39 mouse cellular contexts compared by ENCODE assay signal in genomic region chr4:154364752-154365151, GRCm38 (mm10). TPM values are rescaled to one million over a fixed set of nuclear protein-coding genes. Genes with fewer than 3 reads are reported as not detected.
DNase-seq lines count a peak whose midpoint lies in the region; ATAC-seq lines count a peak whose summit lies in the region.
"Had no signal": no experiment of that assay in that cellular context is flagged by ENCODE, and none has a peak within 500 bp of the region (broad histone marks: within the 10 kb centered on the region; RNA-seq: fewer than 3 reads in every experiment).

No protein-coding gene starts in this region.

- ATAC-seq in midbrain, embryonic 11.5 days (ENCODE audit: low FRiP score): no peak
- no peak for ATAC-seq in heart, embryonic 12.5 days (ENCODE audit: insufficient number of reproducible peaks, low FRiP score)
- ATAC-seq: forebrain, embryonic 16.5 days; inflammation-experienced regulatory T-cells, adult 6 months; midbrain, embryonic 13.5 days; Patski had no signal

- peaks cover 66% of the 10 kb centered on the region for H3K27me3 ChIP-seq in midbrain, embryonic 10.5 days (ENCODE audit: low read depth, poor library complexity, severe bottlenecking)
- H3K27me3 ChIP-seq in midbrain, embryonic 11.5 days (ENCODE audit: control insufficient read depth, insufficient read depth, low read length): no peaks in the 10 kb centered on the region
- peaks cover 13% of the 10 kb centered on the region for H3K27me3 ChIP-seq in heart, embryonic 12.5 days (replicated peaks)
- H3K27me3 ChIP-seq: embryonic facial prominence, embryonic 13.5 days; limb, embryonic 13.5 days had no signal

- H3K4me2 ChIP-seq in midbrain, embryonic 11.5 days: no peak overlapping the region
- H3K4me2 ChIP-seq in heart, embryonic 12.5 days: no peak overlapping the region
- H3K4me2 ChIP-seq: embryonic facial prominence, embryonic 13.5 days; heart, embryonic 13.5 days; hindbrain, embryonic 15.5 days; kidney, embryonic 15.5 days; limb, embryonic 13.5 days; liver, embryonic 11.5 days; midbrain, embryonic 13.5 days; neural tube, embryonic 13.5 days had no signal

- WGBS in midbrain, embryonic 10.5 days: 93% methylated on average over 2 of the region's 2 CpGs
- 82% methylated on average over 2 of the region's 2 CpGs for whole genome bisulfite sequencing in midbrain, embryonic 11.5 days
- 84% methylated on average over 2 of the region's 2 CpGs for WGBS in heart, embryonic 12.5 days

- H3K9me3 ChIP-seq in midbrain, embryonic 10.5 days (replicated peaks): no peaks in the 10 kb centered on the region
- H3K9me3 ChIP-seq in midbrain, embryonic 11.5 days (ENCODE audit: control insufficient read depth, low read length): no peaks in the 10 kb centered on the region
- H3K9me3 ChIP-seq in heart, embryonic 12.5 days (replicated peaks): no peaks in the 10 kb centered on the region
- H3K9me3 ChIP-seq: embryonic facial prominence, embryonic 13.5 days; heart, embryonic 13.5 days; hindbrain, embryonic 15.5 days; kidney, embryonic 15.5 days; limb, embryonic 13.5 days; midbrain, embryonic 13.5 days; neural tube, embryonic 13.5 days had no signal

- H3K4me3 ChIP-seq in midbrain, embryonic 10.5 days: no peak overlapping the region
- H3K4me3 ChIP-seq in midbrain, embryonic 11.5 days (ENCODE audit: low read depth, low read length): no peak overlapping the region
- no peak overlapping the region for H3K4me3 ChIP-seq in heart, embryonic 12.5 days
- H3K4me3 ChIP-seq: embryonic facial prominence, embryonic 13.5 days; heart, embryonic 13.5 days; hindbrain, embryonic 15.5 days; kidney, embryonic 15.5 days; limb, embryonic 13.5 days; midbrain, embryonic 13.5 days; neural tube, embryonic 13.5 days had no signal

- DNase-seq in left cerebral cortex, adult 18-20 months (ENCODE audit: low spot score in 2 of 2): peak; percentile 20 to 24
- no peak for DNase-seq in left cerebral cortex, adult 11 months (ENCODE audit: low spot score)
- DNase-seq in midbrain, embryonic 10.5 days (ENCODE audit: low spot score): no peak
- no peak for DNase-seq in midbrain, embryonic 11.5 days (ENCODE audit: low spot score, missing footprints)
- peak; percentile 43 to 49 for DNase-seq in right cerebral cortex, adult 2 months (ENCODE audit: low spot score in 2 of 2)
- peak; percentile 39 for DNase-seq in telencephalon, adult 2 months (ENCODE audit: low read depth, low spot score)
- no peak for DNase-seq in retina, embryonic 14.5 days (ENCODE audit: low spot score)
- DNase-seq: adrenal gland, postnatal 14 days; cerebellum, adult 18-20 months; cerebellum, postnatal 10 days; gastrocnemius, postnatal 25 days; heart, adult 11 months; heart, postnatal 10 days; kidney, adult 18-20 months; kidney, postnatal 25 days; thymus, adult 18-20 months; thymus, postnatal 25 days had no signal

- peaks cover 33% of the 10 kb centered on the region for H3K4me1 ChIP-seq in midbrain, embryonic 10.5 days
- peaks cover 14% of the 10 kb centered on the region for H3K4me1 ChIP-seq in midbrain, embryonic 11.5 days (ENCODE audit: control insufficient read depth, insufficient read depth, low read length)
- peaks cover 27% of the 10 kb centered on the region for H3K4me1 ChIP-seq in heart, embryonic 12.5 days (replicated peaks)

- no peaks in the 10 kb centered on the region for H3K36me3 ChIP-seq in midbrain, embryonic 10.5 days
- H3K36me3 ChIP-seq in midbrain, embryonic 11.5 days (ENCODE audit: control insufficient read depth, insufficient read depth, low read length): no peaks in the 10 kb centered on the region
- H3K36me3 ChIP-seq in heart, embryonic 12.5 days: peaks cover 4% of the 10 kb centered on the region; the same call in 1 of the 2 replicates
- H3K36me3 ChIP-seq: embryonic facial prominence, embryonic 13.5 days; hindbrain, embryonic 15.5 days; kidney, embryonic 15.5 days; midbrain, embryonic 13.5 days; neural tube, embryonic 13.5 days had no signal

- H3K27ac ChIP-seq in midbrain, embryonic 10.5 days (replicated peaks): peak overlapping the region; percentile 13; the same call in 1 of the 2 replicates
- no peak overlapping the region for H3K27ac ChIP-seq in midbrain, embryonic 11.5 days (ENCODE audit: low read depth, low read length)
- H3K27ac ChIP-seq in heart, embryonic 12.5 days (ENCODE audit: poor library complexity, severe bottlenecking): no peak overlapping the region
- H3K27ac ChIP-seq: heart, embryonic 13.5 days; hindbrain, embryonic 15.5 days; kidney, embryonic 15.5 days; limb, embryonic 13.5 days; midbrain, embryonic 13.5 days; neural tube, embryonic 13.5 days had no signal

- H3K9ac ChIP-seq in midbrain, embryonic 11.5 days (ENCODE audit: low read length): no peak overlapping the region
- no peak overlapping the region for H3K9ac ChIP-seq in heart, embryonic 12.5 days
- H3K9ac ChIP-seq: embryonic facial prominence, embryonic 13.5 days; heart, embryonic 13.5 days; hindbrain, embryonic 15.5 days; kidney, embryonic 15.5 days; limb, embryonic 13.5 days; midbrain, embryonic 13.5 days; neural tube, embryonic 13.5 days had no signal

RNA-seq across cellular contexts. Expression of gene B230104I21Rik, which starts 28.8 kb away (rescaled TPM):
- total RNA-seq in left cerebral cortex, adult 18-20 months (2021): not detected
- polyA plus RNA-seq in midbrain, embryonic 10.5 days (2016; fragmentation: Nextera tagmentation; extraction: Ambion mirVana): 0.16 TPM in 1 of 2 replicates, not detected in the other
- not detected in 2 replicates for polyA plus RNA-seq in midbrain, embryonic 11.5 days (2014; fragmentation: Nextera tagmentation; extraction: Ambion mirVana)
- polyA plus RNA-seq in heart, embryonic 12.5 days (2016; fragmentation: Nextera tagmentation; extraction: Ambion mirVana): not detected in 2 replicates
- total RNA-seq: adrenal gland, postnatal 14 days; common myeloid progenitor, adult 5-6 weeks; gastrocnemius, adult 18-20 months; gastrocnemius, postnatal 25 days; heart, postnatal 10 days; hematopoietic stem cell, adult 5-6 weeks; left cerebral cortex, adult 8-10 months; megakaryocyte, adult 5-6 weeks; MEL had no signal
- polyA plus RNA-seq: brain, embryonic 14.5 days; embryonic facial prominence, embryonic 13.5 days; forebrain, embryonic 11.5 days; forebrain, embryonic 16.5 days; heart, embryonic 13.5 days; hindbrain, embryonic 15.5 days; inflammation-experienced regulatory T-cells, adult 6 months; kidney, embryonic 15.5 days; limb, embryonic 13.5 days; liver, embryonic 11.5 days; liver, embryonic 16.5 days; midbrain, embryonic 13.5 days; neural tube, embryonic 13.5 days; Patski; stomach, embryonic 16.5 days had no signal

Comparison
In these comparisons a context has a peak if more than half of its experiments do, and no peak if none do; other contexts are left out.
1. DNase-seq: peak in left cerebral cortex, adult 18-20 months (2 of 2), right cerebral cortex, adult 2 months (2 of 2) and telencephalon, adult 2 months (single experiment); none in left cerebral cortex, adult 11 months (single experiment), midbrain, embryonic 10.5 days (single experiment), midbrain, embryonic 11.5 days (single experiment) and retina, embryonic 14.5 days (single experiment).